Mouse (Mus musculus): ENCODE data around the gene Mindy2.

Mindy2 gene

DNA sequence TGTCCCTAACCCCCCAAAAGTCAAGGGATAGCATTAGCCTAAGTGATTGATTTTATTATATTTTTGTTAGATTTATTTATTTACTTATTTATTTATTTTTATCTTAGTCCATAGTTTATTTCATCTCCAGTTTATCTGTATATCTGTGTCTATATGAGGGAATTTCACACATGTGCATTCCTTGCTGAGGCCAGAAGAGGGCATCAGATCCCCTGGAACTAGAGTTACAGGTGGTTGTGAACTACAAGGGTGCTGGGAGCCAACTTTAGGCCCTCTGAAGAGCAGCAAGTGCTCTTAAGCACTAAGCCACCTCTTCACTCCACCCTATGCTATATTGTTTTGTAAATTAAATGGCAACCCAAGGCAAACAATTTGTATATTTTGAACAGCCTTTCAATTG lies 11.1 kb upstream of the Mindy2 start:
- no peak for DNase-seq (ENCODE audit: low read depth, low spot score)

DNA sequence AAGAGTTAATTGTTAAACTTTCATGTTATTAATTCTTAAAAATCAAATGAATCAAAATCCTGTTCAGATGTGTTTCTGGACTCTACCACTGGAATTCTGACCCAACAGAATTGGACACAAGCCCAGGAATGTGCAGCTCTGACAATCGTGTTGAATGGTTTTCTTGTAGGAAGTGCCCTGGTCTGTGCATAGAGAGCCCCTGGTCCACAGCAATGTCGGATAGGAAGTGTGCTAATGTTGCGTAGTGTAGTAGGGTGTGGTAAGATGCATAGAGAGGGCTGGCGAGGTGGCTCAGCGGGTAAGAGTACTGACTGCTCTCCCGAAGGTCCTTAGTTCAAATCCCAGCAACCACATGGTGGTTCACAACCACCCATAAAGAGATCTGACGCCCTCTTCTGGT lies 9.8 kb upstream of the Mindy2 start:
- no peak for DNase-seq (ENCODE audit: low read depth, low spot score)

DNA sequence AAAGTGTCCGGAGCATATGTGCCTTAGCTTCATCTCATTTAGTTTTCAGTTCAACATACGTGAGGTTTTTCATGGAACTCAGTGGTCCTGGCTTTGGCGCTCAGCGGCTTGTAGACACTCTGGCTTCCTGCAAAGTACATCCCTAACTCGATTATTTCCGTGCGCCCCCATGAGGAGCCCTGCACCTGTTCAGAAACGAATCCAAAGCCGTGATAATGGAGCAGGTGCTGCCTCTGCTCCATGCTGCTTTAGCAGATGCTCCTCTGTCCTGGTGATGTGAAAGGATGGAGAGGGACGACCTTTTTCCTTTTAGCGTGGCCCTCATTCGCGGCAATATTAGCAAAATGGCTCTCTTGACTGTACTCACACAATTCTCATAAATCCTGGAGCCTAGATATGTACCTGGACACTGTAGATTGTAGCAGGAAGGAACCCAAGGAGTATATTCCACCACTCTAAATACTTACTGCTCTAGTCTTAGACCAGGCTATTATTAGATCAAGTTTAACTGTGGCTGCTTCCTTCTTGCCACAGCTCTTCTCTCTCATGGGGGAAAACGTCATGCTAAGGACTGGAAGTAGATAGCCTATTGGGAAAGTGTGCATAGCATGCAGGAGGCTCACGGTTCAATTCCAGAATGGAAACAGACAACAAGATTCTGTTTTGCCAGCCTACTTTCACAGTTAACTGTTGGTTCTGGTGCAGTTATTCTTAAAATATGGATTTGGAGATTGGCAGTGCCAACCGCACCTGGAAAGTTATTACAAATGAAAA lies 8.6 kb upstream of the Mindy2 start:
- DNase-seq (ENCODE audit: low read depth, low spot score): no peak

DNA sequence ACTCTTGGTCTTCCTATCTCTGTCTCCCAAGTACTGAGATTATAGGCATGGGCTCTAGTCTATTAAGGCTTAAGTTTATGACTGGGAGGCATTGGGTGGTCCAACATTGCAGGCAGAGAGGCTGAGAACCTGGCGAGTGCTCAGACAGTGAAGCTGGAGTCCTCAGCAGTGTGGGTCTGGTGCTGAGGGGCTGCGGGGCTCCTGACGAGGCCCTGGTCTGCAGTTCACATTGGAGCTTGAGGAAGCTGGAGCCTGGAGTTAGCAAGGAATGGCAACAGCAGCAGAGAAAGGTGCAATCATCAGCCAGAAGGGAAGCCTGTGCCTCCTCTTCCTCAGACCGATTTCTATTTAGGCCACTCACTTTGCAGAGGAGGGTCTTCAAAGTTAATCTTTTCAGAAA lies 7.9 kb upstream of the Mindy2 start:
- no peak for DNase-seq (ENCODE audit: low read depth, low spot score)

DNA sequence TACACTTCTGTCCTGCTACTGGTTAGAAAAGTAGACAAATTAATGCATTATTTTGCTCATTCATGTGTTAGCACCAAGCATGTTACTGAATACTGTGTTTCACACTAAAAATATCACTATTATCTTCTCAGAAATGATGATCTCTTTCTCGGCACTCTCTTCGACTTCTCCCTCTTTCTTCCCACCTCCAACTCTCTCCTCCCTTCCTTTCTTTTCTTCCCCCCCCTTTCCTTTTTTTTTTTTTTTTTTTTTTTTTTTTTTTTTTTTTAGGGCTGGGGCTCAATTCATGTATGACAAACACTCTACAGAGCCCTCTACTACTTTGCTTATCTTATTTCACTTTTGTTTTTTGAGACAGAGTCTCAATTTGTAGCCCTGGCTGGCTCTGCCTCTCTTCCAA lies 1.3 kb upstream of the Mindy2 start:
- no peak for DNase-seq (ENCODE audit: low read depth, low spot score)

DNA sequence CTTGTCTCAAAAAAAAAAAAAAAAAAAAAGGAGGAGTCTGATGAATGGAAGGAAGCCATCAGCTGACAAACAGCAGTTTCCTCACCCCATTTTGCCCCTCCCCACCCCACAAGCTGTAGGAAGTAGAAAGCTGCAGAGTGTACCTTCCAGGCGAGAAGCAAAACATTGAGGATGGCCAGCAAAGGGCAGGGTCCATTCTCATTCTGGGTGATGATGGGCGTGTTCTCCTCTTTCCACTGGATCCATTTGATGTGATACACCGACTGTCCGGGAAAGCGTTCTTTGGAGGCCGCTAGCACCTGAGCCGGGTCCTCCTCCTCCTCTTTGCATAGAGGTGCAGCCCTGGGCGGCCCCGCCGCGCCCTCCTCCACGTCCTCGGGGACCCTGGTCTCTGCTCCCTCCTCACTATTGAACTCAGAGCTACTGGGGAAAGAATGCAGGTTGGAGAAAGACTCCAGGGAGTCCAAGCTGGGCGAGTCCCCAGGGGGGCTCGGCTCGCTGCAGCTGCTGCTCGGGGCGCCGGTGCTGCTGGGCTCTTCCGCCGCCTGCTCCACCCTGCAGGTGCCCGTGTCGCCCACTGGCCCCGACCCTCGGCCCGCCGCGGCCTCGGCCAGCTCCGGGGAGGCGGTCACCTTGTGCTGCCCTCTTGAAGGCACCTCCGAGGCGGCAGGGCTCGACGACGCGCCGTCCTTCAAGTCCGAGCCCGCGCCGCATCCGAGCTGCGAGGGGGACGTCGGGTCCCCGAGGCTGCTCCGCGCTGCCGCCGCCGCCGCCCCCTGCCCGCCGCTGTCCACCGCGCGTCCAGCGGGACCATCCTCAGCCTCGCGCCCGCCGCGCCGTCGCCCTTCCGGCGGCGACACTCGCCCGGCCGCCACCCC lies 605 bp downstream of the Mindy2 start, which contains the start of gene Gm10642:
Gene Gm10642, plus strand, starts transcription at position 122 of the 878 bp plus-strand sequence.
- no peak for DNase-seq (ENCODE audit: low read depth, low spot score)

DNA sequence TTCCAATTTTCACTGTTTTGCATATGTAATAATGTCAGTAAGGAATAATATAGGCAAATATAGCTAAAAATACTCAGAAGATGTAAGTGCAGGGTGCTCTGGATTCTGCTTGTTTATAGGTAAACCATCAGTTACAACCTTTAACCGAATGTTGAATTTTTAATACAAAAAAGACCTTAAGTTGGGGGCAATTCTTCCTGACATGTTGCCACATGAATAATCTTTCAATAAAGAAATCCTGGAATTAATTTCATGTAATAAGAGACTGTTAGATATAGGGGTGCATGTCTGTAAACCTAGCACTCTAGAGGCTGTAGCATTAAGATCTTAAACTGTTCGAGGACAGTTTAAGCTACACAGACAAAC lies 1.2 kb downstream of the Mindy2 start:
- no peak for DNase-seq (ENCODE audit: low read depth, low spot score)

DNA sequence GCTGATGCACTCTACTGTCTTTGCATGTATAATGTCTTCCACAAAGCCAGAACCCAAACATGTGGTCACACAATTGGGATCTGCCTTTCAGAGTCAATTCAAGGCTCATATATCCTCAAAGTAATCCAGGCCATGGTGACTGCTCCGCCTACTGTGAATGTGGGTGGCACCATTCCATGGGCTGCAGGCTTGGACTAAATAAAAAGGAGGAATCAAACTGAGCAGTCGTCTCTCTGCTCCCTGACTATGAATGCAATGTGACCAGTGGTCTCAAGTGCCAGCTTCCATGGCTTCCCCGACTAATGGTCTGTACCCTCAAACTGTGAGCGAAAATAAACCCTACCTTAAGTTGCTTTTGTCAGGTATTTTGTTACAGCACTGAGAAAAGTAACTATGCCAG lies 2.5 kb downstream of the Mindy2 start:
- DNase-seq (ENCODE audit: low read depth, low spot score): no peak

DNA sequence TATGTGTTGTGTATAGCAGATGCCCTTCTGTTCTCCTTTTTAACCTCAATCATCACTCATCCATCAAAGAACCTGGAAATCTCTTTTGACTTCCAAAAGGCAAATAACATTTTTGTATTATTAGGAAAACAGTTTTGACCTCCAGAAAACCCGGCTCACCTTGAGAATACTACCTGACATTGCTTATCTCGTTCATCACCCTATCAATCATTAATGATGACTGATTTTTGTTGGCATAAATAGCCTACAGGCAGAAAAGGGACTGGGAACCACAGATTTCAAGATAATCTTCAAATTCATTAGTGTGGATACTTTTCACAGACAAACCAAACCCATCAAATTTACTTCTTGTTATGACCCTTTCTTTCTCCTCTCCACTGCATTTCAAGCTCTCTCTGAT lies 3.1 kb downstream of the Mindy2 start:
- DNase-seq (ENCODE audit: low read depth, low spot score): no peak

DNA sequence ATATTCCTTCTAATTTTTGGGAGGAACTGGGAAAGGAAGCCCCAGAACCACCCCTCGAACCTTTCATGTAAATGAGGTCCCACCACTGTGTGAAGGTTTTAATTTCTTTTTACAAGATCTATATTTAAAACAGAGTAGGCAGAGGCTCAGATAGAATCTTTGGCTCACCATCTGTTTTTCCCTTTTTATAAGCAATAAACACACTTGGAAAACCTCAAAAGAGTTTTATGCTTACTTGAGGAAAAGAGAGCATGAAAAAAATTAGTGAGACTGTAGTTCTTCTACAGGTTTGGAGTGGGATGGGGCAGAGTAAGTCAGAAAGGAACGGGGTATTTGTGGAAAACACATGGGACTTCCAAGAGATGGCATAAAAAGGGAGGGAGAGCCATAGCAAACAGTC lies 4.8 kb downstream of the Mindy2 start:
- peak; percentile 40 for DNase-seq (ENCODE audit: low read depth, low spot score)

DNA sequence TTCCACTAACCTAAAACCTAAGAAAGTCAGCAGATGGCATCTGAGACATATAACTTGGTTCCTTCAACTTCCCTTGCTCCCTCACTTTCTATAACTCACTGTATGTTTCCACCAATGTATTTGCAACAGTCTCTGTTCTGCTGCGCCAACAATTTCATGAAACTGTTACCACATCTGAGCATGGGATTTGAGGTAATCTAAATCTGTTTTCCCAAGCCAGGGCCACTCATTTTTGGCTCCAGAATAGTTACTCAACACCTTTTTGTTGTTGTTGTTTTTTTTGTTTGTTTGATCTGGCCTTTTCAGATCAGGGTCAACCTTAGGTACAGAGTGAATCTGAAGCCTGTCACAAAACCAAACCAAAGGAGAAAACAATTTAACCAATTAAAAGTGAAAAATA lies 6.0 kb downstream of the Mindy2 start:
- DNase-seq (ENCODE audit: low read depth, low spot score): no peak

DNA sequence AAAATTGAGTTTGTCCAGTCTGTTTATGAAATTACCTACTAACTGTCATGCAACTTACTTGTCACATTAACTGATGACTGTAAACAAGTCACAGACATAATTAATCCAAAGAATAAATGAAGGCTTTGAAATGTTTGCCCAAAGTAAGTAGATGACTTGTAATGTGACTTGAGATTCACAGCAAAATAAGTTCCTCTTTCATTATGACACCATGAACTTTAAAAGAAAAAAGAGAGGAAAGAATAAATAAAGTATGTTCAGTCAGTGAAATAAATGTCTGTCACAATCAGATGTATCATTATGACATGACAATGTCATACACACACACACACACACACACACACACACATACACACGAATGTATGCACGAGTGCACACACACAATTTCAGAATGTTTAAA lies 6.7 kb downstream of the Mindy2 start:
- DNase-seq (ENCODE audit: low read depth, low spot score): no peak

DNA sequence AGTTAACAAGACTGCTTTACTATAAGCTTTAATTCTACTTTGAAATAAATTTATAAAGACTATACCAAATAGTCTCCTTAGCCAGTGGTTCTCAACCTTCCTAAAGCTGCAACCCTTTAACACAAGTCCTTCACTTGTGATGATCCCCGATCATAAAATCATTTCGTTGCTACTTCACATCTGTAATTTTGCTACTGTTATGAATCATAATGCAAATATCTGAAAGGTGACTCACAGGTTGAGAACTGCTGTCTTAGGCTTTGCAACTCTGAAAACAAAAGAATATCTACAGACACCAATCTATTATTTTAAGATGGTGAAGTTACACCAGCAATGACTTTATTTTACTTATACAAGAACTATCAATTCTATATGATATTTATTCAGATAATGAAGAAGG lies 20.2 kb downstream of the Mindy2 start:
- no peak for DNase-seq (ENCODE audit: low read depth, low spot score)

DNA sequence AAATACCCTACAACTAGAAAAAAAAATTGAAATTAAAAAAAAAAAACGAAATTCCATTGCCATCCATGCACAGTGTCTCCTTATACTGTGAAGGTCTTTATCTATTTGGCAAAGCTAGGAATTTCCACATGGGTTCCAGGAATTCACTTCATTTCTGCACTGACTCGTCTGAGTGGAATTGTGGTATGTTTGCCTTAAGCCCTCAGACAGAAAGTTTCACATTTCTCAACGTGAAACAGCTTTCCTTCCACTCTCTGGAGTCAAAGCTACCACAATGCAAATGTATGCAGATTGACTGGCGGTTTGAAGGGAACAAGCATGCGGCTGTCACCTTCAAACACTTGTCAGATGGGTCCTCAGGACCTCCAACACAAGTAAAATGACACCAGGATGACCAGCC lies 25.3 kb downstream of the Mindy2 start:
- no peak for DNase-seq (ENCODE audit: low read depth, low spot score)

DNA sequence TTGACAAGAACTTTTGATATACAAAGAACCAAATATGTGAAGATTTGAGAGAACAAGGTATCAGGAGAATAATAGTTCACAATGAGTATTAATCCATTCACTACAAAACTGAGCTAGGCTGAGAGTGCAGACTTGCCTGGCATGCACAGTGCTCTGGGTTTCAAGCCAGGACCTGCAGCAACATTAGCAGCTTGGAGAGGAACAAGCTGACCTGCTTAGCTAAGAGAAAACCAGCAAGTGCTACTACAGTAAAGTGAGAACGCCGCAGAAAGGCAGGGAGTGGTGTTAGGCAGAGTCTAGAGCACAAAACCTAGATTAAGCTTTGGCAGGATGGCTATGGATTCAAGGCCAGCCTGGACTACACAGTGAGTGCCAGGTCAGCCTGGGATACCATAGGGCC lies 27.3 kb downstream of the Mindy2 start:
- no peak for DNase-seq (ENCODE audit: low read depth, low spot score)

DNA sequence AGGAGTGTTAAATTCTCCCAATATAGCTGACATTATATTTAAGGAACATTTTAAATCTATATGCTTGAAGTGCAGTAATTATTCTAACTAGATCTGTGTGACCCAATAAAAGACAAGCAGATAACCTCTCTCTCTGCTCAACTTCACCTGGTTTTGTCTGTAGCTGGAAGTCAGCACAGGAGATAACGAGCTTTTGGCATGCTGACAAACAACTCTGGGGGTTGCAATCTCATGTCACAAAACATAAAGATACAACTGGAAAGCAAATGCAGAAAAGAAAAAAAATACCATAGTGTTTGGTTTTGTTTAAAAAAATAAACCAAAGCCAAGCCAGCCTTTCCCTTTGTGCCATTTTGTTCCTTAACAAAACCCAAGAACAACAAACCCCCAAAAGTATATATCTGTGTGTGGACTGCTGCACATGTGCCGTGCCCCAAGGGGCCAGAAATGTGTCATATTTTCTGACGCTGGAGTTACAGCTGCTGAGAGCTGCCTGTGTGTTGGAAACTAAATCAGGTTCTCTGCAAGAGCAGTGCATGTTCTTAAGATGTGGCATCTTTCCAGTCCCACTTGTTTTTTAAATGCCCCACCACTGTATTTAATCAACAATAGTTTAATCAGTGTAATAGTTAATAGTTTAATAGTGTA lies 45.8 kb downstream of the Mindy2 start:
- no peak for DNase-seq (ENCODE audit: low read depth, low spot score)

DNA sequence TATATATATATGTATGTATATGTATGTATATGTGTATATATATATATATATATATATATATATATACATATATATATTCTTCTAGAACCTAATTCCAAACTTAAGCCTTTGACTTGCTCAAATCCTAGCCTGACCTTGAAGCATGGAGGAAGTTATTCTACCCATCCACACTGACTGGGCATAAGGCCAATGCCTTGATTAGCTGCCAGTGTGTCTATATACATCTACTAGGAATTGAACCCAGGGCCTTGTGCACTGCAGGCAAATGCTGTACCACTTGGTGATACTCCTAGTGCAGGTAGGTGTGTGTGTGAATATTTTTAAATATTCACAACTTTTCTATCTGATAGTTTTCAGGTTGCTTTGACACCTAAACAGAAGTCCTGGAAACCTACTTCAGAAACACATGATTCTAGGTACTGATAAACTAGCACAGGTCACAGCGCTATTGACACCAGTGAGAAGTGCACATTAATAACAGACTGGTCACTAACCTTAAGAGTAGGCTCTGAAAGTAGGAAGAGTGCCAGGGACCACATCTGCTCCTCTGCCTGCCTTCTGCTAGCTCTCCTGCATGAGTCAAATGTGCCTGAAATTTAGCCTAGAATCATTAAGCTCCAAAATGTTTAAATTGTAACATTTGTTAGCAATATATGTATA lies 54.7 kb downstream of the Mindy2 start:
- no peak for DNase-seq (ENCODE audit: low read depth, low spot score)

DNA sequence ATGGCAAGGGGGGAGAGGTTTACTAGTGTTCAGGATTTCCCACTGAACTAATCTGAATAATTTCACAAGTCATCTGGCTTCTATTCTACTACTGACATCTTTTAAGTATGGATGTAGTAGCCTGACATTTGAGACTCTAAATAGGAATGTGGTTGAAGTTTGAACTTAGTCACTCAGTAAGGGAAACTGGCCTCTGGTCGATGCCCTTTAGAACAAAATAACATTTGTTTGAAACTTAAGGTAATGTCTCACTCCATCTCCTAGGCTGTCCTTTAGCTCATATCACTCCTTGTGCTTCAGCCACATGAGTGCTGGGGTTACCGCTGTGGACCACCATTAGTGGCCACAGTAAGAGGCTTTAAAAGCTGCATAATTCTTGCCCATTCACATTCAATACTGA lies 58.7 kb downstream of the Mindy2 start:
- DNase-seq (ENCODE audit: low read depth, low spot score): no peak

DNA sequence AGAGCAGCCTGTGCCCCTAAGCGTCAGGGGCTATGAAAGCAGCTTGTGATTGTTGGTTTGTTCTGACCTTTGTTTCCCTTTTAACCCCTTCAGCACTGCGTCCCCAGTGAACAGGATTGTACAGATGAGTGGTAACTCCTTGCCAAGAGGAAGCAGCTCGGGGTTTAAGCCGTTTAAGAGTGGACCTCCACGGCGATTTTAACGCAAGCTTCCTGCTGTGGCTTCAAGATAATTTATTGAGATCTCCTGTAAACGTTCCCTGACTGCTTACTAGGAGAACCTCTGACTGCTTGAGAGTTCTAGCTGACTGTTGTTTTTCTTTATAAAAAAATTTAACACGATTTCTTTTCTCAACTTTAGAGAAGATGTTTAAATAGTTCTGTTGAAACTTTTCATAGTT lies 65.5 kb downstream of the Mindy2 start:
- DNase-seq (ENCODE audit: low read depth, low spot score): no peak

DNA sequence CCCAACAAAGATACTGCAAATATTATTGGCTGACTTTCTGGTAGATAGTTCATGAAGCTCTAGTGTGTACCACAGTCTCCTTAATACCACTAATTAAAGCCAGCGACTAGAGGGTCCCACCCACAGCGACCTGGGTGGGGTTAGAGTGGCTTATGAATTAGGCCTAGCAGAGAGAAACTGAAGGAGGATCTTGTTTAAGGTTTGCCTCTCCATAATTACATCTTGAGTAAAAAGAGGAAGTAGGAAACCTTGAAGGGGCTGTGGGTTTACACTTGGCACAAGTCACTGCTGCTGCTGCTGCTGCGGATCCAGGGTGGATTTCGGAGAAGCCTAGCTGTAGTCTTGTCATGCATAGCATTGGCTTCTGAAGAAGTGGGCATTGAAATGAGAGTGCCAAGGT lies 66.2 kb downstream of the Mindy2 start:
- DNase-seq (ENCODE audit: low read depth, low spot score): no peak

DNA sequence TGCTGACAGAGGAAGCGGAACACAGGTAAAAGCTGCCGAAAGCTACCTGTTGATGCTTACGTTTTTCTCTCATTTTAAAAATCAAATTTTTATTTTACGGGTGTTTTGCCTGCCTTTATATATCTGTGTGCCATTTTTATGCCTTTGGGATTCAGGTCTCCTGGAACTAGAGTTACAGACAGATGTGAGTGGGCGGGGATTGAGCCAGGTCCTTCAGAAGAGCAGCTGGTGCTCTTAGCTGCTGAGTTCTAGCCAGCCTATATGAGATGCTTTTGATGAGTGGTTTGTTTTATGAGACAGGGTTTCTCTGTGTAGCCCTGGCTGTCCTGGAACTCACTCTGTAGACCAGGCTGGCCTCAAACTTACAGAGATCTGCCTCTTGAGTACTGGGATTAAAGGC lies 69.8 kb downstream of the Mindy2 start:
- DNase-seq (ENCODE audit: low read depth, low spot score): peak; percentile 62

DNA sequence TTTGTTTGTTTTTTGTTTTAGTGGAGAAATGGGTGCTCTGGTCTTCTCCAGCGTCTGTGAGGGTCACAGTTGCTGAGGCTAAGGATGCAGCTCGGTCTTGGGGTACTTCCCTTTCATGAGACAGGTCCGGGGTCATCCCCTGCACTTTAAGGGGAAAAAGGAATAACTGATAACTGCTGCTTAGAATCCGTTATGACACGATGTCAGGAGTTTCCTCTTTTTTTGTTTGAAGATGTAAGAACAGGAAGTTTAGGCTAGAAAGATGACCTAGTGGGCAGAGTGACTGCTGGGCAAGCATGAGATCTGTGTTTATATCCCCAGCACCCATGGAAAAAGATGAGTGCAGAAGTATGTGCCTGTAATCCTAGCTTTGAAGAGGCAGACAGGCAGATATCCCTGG lies 71.8 kb downstream of the Mindy2 start:
- DNase-seq (ENCODE audit: low read depth, low spot score): no peak
